Mouse (Mus musculus): Measurements from ENCODE around the gene Cldn9. TPM values are rescaled to one million over a fixed set of nuclear protein-coding genes. Genes with fewer than 3 reads are reported as not detected.

Gene Cldn9
- total RNA-seq, 2 experiments from 2014 or later, result 0.69 to 1.1 TPM

DNA sequence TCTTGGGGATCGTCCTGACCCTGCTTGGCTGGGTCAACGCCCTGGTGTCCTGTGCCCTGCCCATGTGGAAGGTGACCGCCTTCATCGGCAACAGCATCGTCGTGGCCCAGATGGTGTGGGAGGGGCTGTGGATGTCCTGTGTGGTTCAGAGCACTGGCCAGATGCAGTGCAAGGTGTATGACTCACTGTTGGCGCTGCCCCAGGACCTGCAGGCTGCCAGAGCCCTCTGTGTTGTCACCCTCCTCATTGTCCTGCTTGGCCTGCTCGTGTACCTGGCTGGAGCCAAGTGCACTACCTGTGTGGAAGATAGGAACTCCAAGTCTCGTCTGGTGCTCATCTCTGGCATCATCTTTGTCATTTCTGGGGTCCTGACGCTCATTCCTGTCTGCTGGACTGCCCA is 2.7 kb downstream of the Cldn9 start:
- DNase-seq (ENCODE audit: low spot score in 2 of 2), result no peak

DNA sequence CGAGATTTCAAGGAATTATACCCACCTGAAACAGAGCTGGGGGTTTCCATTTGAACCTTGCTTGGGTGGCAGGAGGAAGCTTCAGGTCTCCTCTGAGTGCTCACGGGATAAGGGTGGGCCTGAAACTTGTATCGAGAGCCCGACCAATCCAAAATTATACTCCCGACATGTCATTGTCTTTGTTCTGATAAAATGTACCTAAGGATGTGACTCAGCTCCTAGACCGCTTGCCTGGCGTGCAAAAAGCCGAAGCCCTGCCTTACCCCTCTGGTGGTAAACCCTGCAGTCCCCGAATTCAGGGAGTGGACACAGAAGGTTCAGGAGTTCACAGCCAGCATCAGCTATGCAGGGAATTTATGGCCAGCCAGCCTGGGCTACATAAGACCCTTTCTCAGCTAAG is 3.5 kb downstream of the Cldn9 start:
- DNase-seq (ENCODE audit: low spot score in 2 of 2), result no peak

GRCm38 (mm10) chr17:23679127-23679835 is 4.5 kb downstream of the Cldn9 start, which contains the start of gene Cldn6:
Gene Cldn6 (plus strand): TSS chr17:23679249.
- DNase-seq (ENCODE audit: low spot score in 2 of 2), result no peak

DNA sequence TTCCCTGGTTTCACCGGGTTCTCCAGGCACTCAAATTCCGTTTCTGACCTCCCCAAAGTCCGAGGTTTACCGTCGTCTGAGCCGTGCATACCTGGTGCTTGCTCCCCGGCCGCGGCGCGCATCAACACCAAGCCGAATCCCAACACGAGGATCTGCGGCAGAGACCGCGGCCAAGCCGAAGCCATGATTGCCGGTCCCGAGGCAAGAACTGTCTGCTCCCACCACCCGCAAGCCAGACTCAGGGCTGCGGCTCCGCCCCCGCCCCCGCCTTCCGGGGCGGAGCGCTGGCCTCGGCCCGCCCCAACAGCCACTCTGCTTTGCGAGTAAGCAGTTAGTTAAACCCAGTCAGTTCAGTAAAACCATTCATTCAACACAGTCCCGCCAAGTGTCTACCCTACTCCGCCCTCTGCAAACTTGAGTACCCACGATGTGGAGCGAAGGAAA is 6.6 kb downstream of the Cldn9 start, which contains the start of gene Tnfrsf12a:
Gene Tnfrsf12a (minus strand): TSS at position 233 of the 444 bp plus-strand sequence.
- peak; percentile 71 to 84 for DNase-seq (ENCODE audit: low spot score in 2 of 2)

- no peak for DNase-seq (ENCODE audit: low spot score in 2 of 2)
Observed at GRCm38 (mm10) chr17:23676473-23677031, 7.3 kb downstream of the Cldn9 start.

- no peak for DNase-seq (ENCODE audit: low spot score in 2 of 2)
Observed at GRCm38 (mm10) chr17:23675564-23676281, 8.1 kb downstream of the Cldn9 start.

DNA sequence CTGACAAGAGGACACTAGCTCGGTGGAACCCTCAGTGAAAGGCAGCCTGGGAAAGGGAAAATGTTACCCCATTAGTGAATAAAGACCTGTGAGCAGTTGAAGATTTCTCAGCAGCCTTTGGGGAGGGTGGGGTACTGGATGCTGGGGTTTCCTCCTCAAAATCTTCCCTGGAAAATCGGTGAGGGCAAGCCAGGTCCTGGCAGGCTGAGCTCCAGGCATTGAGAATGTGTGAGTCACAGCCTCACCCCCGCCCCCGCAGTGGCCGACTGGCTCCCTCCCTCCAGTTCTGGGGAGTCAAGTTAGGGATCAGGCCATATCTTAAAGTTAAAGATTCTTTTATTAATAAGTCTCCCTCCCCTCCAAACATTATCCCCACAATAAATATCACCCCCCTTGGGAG is 8.7 kb downstream of the Cldn9 start:
- DNase-seq (ENCODE audit: low spot score in 2 of 2), result no peak

- DNase-seq (ENCODE audit: low spot score in 2 of 2), result peak in 1 of 2 experiments; percentile 32
Observed at GRCm38 (mm10) chr17:23674271-23674952, 9.4 kb downstream of the Cldn9 start.

GRCm38 (mm10) chr17:23673424-23674073 is 10.3 kb downstream of the Cldn9 start, which contains the start of the genes Hcfc1r1 and Thoc6:
Gene Hcfc1r1 (plus strand): TSS chr17:23673596.
Gene Thoc6 (minus strand): TSS chr17:23673882.
- DNase-seq (ENCODE audit: low spot score in 2 of 2), result peak; percentile 96 to 97

- no peak for DNase-seq (ENCODE audit: low spot score in 2 of 2)
Observed at GRCm38 (mm10) chr17:23672761-23673160, 11.1 kb downstream of the Cldn9 start.

DNA sequence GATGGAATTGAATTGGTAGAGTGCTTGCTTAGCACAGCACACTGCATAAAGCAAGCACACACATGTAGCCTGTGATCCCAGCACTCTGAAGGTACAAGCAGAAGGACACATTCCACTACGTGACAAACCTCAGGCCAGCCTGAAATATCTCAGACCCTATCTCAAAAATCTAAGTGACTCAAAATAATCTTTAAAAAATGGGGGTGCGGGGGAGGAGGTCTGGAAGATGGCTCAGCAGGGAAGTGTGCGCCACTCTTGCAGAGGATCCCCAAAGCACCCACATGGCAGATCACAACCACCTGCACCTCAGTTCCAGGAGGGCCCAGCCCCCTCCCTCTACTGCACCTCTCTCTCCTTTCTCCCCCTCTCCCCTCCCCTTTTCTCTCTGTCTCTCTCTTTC is 12.3 kb downstream of the Cldn9 start:
- DNase-seq (ENCODE audit: low spot score in 2 of 2), result no peak

DNA sequence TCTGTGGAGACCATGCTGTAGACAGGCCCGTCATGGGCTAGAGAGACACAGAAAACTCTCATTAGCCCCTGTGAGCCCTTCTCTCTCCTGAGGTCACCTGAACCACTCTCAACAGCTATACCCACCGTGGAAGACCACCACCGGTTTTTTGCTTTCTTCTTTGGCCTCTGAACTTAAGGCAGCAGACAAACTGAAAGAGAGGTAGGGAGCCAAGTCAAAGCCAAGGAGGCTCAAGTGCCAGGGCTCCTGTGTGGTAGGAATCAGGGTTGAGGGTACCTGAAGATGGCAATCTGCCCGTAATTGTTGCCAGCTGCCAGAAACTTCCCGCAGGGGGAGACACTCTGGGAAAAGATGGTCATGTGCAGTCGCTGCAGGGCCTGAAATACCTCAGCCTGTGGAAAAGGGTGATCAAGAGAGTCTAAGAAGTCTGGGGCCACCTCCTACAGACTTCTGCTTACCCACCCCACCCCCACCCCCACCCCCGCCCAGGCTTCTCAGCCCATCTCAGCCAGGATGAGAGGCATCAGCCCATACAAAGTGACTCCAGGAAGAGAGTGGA is 13.2 kb downstream of the Cldn9 start:
- no peak for DNase-seq (ENCODE audit: low spot score in 2 of 2)

GRCm38 (mm10) chr17:23665511-23665910 is 18.3 kb downstream of the Cldn9 start:
- DNase-seq (ENCODE audit: low spot score in 2 of 2), result no peak

DNA sequence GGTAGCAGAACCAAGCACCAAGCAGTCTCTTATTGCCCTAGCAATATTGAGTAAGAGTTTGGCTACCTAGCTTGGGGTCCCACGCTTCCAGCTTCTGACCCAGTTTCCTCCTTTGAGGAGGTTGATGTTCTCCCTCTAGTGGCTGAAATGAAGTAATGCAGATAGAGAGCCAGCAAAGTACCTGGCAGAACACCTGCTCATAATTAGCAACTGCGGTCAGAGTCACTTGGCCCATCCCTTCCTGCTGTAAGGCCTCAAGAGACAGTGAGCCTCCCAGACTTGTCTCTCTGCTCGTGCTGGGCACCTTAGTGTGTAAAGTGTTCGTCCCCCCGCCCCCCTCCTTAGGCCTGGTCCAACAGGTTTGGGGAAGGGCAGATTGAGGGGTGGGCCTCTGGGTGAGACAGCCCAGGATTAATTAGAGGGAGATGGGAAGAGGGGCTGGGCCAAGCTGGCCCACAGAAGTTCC is 19.2 kb downstream of the Cldn9 start:
- no peak for DNase-seq (ENCODE audit: low spot score in 2 of 2)

DNA sequence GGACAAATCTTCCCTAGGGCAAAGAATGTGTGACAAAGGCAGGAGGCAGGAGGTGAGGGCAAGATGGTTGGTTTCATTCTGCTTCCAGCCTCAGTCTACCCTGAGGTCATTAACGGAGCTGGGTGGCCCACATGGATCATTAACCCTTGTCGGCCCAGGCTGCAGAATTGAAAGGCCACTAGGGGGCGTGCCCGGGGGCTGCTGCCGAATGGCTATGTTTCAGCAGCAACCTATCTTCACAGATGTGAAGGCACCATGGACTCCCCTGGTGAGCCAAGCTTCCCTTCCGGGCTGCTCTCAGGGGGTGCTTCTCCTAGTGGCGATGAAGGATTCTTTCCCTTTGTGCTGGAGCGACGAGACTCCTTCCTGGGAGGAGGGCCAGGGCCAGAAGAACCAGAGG is 22.3 kb downstream of the Cldn9 start:
- no peak for DNase-seq (ENCODE audit: low spot score in 2 of 2)

- DNase-seq (ENCODE audit: low spot score in 2 of 2), result no peak
Observed at GRCm38 (mm10) chr17:23660876-23661200, 23.0 kb downstream of the Cldn9 start.

- DNase-seq (ENCODE audit: low spot score in 2 of 2), result no peak
Observed at GRCm38 (mm10) chr17:23660117-23660875, 23.5 kb downstream of the Cldn9 start, which contains the start of gene Bicdl2. Gene Bicdl2 (plus strand): TSS chr17:23660506.

GRCm38 (mm10) chr17:23658450-23658849 is 25.4 kb downstream of the Cldn9 start:
- no peak for DNase-seq (ENCODE audit: low spot score in 2 of 2)

DNA sequence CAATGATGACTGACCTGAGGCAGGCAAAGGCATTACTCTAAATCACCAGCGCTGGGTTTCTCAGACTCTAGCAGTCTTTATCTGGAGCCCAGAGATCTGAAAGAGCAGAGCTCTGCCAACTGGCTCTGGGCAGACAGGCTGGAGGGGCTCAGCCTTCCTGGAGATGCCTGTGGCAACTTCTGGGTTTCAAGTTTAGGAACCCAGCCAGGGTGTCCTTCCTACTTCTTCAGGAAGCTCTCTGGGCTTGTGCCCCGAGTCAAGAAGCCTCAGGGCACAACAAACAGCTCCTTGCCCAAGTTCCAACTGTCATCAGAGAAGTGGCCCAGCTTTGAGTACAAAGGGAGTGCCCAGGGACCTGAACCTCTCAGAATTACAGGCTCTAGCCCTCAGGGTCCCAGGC is 29.4 kb downstream of the Cldn9 start:
- no peak for DNase-seq (ENCODE audit: low spot score in 2 of 2)

DNA sequence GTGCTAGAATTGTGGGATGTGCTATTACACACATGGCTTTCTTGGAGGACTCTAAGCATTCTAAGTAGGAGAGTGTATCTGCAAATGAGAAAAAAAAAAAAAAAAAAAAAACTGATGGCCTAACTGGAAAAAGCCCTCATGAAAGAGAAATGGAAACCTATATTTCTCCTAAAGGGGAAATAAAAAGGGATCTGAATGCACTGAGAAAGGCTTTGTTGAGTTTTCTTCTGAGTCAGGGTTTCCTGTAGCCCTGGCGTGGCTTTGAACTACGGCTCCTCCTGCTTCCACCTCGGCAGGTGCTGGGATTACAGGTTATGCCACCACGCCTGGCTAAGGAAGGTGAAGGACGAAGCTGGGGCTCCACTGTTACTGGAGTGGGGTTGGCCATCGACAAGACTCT is 29.8 kb downstream of the Cldn9 start:
- no peak for DNase-seq (ENCODE audit: low spot score in 2 of 2)

All from layer of hippocampus, postnatal 14 days (tissue).